Mouse (Mus musculus): ENCODE measurements at regions not wholly inside any gene's neighbourhood (a gene's known extent, or its start where the extent isn't known, plus 50 kb on each side); places are given as distances from the start of the nearest gene placed in this dataset.

DNA sequence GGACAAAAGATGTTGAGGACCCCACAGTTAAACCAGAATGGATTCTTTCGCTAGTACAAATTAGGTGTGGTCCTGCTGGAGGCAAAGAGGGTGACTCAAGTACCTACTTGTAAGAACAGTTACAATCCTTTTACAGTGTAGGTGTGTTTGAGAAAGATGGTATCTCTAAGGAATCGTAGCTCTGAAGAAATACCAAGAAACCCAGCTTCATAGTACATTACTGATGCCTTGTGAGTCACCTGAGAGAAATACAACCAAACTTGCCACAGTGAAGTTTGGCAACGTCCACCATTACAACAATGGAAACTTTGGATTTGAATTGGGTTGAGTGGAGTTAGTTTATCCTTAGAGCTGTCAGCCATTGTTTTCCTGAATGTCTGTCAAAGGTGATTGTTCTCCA is 405.7 kb upstream of the Tle4 start:
- no peak overlapping the region for H3K27ac ChIP-seq (ENCODE audit: insufficient read depth, low read depth, low read length)
- TF ChIP-seq CTCF (IDR thresholded peaks at IDR 0.05; ENCODE audit: extremely low read depth, insufficient read length, insufficient replicate concordance, low read depth, low read length), result no peak
- TF ChIP-seq POLR2A (IDR thresholded peaks at IDR 0.05; ENCODE audit: low read depth, low read length), result no peak
- no peaks in the 10 kb centered on the region; the same call in 1 of the 2 replicates for H3K27me3 ChIP-seq (ENCODE audit: control insufficient read depth, insufficient read depth, low read length)
- no peaks in the 10 kb centered on the region for H3K4me1 ChIP-seq (ENCODE audit: control insufficient read depth, insufficient read depth, insufficient read length, low read length)
- 59% methylated on average over 3 of the region's 3 CpGs for WGBS
- H3K4me3 ChIP-seq (ENCODE audit: low read depth, low read length), result no peak overlapping the region
- no peaks in the 10 kb centered on the region for H3K36me3 ChIP-seq (ENCODE audit: control insufficient read depth, insufficient read depth, low read length)

GRCm38 (mm10) chr19:14993344-14993743 is 395.5 kb upstream of the Tle4 start:
- Histone ChIP-seq H3K4me1 (ENCODE audit: control insufficient read depth, insufficient read depth, insufficient read length, low read length) (no peaks in the 10 kb centered on the region), H3K27ac (ENCODE audit: insufficient read depth, low read depth, low read length) (no peak overlapping the region), H3K27me3 (ENCODE audit: control insufficient read depth, insufficient read depth, low read length) (no peaks in the 10 kb centered on the region), H3K36me3 (ENCODE audit: control insufficient read depth, insufficient read depth, low read length) (no peaks in the 10 kb centered on the region), H3K4me3 (ENCODE audit: low read depth, low read length) (no peak overlapping the region)
- 75% methylated on average over 2 of the region's 2 CpGs for whole genome bisulfite sequencing
- TF ChIP-seq CTCF (IDR thresholded peaks at IDR 0.05; ENCODE audit: extremely low read depth, insufficient read length, insufficient replicate concordance, low read depth, low read length) (no peak), POLR2A (IDR thresholded peaks at IDR 0.05; ENCODE audit: low read depth, low read length) (no peak)

- Histone ChIP-seq H3K27me3 (ENCODE audit: control insufficient read depth, insufficient read depth, low read length) (no peaks in the 10 kb centered on the region), H3K36me3 (ENCODE audit: control insufficient read depth, insufficient read depth, low read length) (no peaks in the 10 kb centered on the region), H3K4me1 (ENCODE audit: control insufficient read depth, insufficient read depth, insufficient read length, low read length) (no peaks in the 10 kb centered on the region), H3K4me3 (ENCODE audit: low read depth, low read length) (no peak overlapping the region), H3K27ac (ENCODE audit: insufficient read depth, low read depth, low read length) (no peak overlapping the region)
- TF ChIP-seq POLR2A (IDR thresholded peaks at IDR 0.05; ENCODE audit: low read depth, low read length), result no peak
- no peak for TF ChIP-seq CTCF (IDR thresholded peaks at IDR 0.05; ENCODE audit: extremely low read depth, insufficient read length, insufficient replicate concordance, low read depth, low read length)
- WGBS, result 28% methylated on average over 1 of the region's 1 CpGs
Measured at GRCm38 (mm10) chr19:14970161-14970560, 372.3 kb upstream of the Tle4 start.

DNA sequence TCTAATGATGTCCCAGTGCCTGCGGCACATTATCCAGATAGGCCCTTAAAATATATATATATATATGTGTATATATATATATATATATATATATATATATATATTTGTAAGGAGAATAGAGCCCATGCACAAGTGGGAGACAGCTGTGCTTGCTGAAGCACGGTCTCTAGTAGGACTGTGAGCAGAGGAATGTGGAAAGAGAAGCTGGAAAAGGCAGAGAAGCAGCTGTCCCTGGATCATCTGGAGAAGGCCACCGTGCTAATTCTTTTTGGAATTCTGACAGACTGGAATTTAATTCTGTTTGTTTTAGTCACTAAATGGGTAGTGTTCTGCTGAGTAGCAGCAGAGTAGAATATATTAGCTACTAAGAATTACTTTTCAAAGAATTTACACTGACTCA is 370.4 kb upstream of the Tle4 start:
- H3K4me1 ChIP-seq (ENCODE audit: control insufficient read depth, insufficient read depth, insufficient read length, low read length), result no peaks in the 10 kb centered on the region
- WGBS, result 67% methylated on average over 3 of the region's 3 CpGs
- no peak for TF ChIP-seq CTCF (IDR thresholded peaks at IDR 0.05; ENCODE audit: extremely low read depth, insufficient read length, insufficient replicate concordance, low read depth, low read length)
- no peak for TF ChIP-seq POLR2A (IDR thresholded peaks at IDR 0.05; ENCODE audit: low read depth, low read length)
- H3K4me3 ChIP-seq (ENCODE audit: low read depth, low read length), result no peak overlapping the region
- H3K36me3 ChIP-seq (ENCODE audit: control insufficient read depth, insufficient read depth, low read length), result no peaks in the 10 kb centered on the region
- no peaks in the 10 kb centered on the region for H3K27me3 ChIP-seq (ENCODE audit: control insufficient read depth, insufficient read depth, low read length)
- no peak overlapping the region for H3K27ac ChIP-seq (ENCODE audit: insufficient read depth, low read depth, low read length)

- Histone ChIP-seq H3K4me3 (ENCODE audit: low read depth, low read length) (no peak overlapping the region), H3K4me1 (ENCODE audit: control insufficient read depth, insufficient read depth, insufficient read length, low read length) (no peaks in the 10 kb centered on the region), H3K27me3 (ENCODE audit: control insufficient read depth, insufficient read depth, low read length) (no peaks in the 10 kb centered on the region), H3K36me3 (ENCODE audit: control insufficient read depth, insufficient read depth, low read length) (no peaks in the 10 kb centered on the region), H3K27ac (ENCODE audit: insufficient read depth, low read depth, low read length) (no peak overlapping the region)
- WGBS, result 94% methylated on average over 19 of the region's 19 CpGs
- no peak for TF ChIP-seq POLR2A (IDR thresholded peaks at IDR 0.05; ENCODE audit: low read depth, low read length)
- TF ChIP-seq CTCF (IDR thresholded peaks at IDR 0.05; ENCODE audit: extremely low read depth, insufficient read length, insufficient replicate concordance, low read depth, low read length), result no peak
Measured at GRCm38 (mm10) chr19:14957727-14958126, 359.9 kb upstream of the Tle4 start.

DNA sequence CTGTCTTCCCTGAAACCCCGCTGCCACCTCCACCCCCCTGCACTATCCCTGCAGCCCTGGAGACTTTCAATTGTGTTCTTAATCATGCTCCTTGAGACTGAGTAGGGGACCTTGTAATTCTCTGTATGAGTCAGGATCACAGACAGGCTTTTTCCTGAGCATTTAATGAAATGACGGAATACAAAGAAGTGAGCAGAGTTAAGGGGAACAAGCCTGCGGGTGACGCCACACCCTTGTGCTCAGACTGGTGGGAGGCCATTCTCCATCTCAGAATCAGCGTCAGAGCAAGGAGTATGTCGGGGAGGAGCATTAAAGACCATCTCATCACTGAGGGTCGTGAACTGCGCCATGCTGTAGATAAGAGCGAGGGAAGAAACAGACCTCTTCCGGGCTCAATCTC is 359.3 kb upstream of the Tle4 start:
- no peaks in the 10 kb centered on the region for H3K36me3 ChIP-seq (ENCODE audit: control insufficient read depth, insufficient read depth, low read length)
- H3K4me3 ChIP-seq (ENCODE audit: low read depth, low read length), result no peak overlapping the region
- no peak overlapping the region for H3K27ac ChIP-seq (ENCODE audit: insufficient read depth, low read depth, low read length)
- H3K4me1 ChIP-seq (ENCODE audit: control insufficient read depth, insufficient read depth, insufficient read length, low read length), result no peaks in the 10 kb centered on the region
- TF ChIP-seq CTCF (IDR thresholded peaks at IDR 0.05; ENCODE audit: extremely low read depth, insufficient read length, insufficient replicate concordance, low read depth, low read length), result no peak
- no peak for TF ChIP-seq POLR2A (IDR thresholded peaks at IDR 0.05; ENCODE audit: low read depth, low read length)
- 70% methylated on average over 10 of the region's 10 CpGs for WGBS
- H3K27me3 ChIP-seq (ENCODE audit: control insufficient read depth, insufficient read depth, low read length), result no peaks in the 10 kb centered on the region

- TF ChIP-seq CTCF (IDR thresholded peaks at IDR 0.05; ENCODE audit: extremely low read depth, insufficient read length, insufficient replicate concordance, low read depth, low read length), result no peak
- TF ChIP-seq POLR2A (IDR thresholded peaks at IDR 0.05; ENCODE audit: low read depth, low read length), result no peak
- H3K27ac ChIP-seq (ENCODE audit: insufficient read depth, low read depth, low read length), result no peak overlapping the region
- H3K27me3 ChIP-seq (ENCODE audit: control insufficient read depth, insufficient read depth, low read length), result no peaks in the 10 kb centered on the region
- 37% methylated on average over 3 of the region's 3 CpGs for WGBS
- H3K4me1 ChIP-seq (ENCODE audit: control insufficient read depth, insufficient read depth, insufficient read length, low read length), result no peaks in the 10 kb centered on the region
- no peaks in the 10 kb centered on the region for H3K36me3 ChIP-seq (ENCODE audit: control insufficient read depth, insufficient read depth, low read length)
- H3K4me3 ChIP-seq (ENCODE audit: low read depth, low read length), result no peak overlapping the region
Measured at GRCm38 (mm10) chr19:14956392-14956791, 358.5 kb upstream of the Tle4 start.

DNA sequence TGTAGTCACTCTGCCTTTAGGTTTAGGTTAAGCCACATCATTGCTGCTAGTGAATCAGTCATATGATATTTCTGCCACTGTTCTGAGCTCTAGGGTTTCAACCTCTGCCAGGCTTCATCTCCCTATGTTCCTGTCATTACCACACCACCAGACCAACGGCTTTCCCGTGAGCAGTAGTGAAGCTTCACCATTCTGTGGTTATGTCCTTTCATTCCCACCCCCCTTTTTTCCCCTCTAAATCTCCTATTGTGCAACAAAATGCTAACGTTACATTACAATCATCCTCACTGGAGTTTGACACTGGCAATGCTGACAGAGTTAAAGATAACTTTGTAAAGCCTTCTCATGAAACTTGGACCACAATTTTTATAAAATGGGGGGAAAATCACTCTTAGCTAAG is 358.1 kb upstream of the Tle4 start:
- TF ChIP-seq POLR2A (IDR thresholded peaks at IDR 0.05; ENCODE audit: low read depth, low read length), result no peak
- no peak for TF ChIP-seq CTCF (IDR thresholded peaks at IDR 0.05; ENCODE audit: extremely low read depth, insufficient read length, insufficient replicate concordance, low read depth, low read length)
- H3K4me3 ChIP-seq (ENCODE audit: low read depth, low read length), result no peak overlapping the region
- no peaks in the 10 kb centered on the region for H3K36me3 ChIP-seq (ENCODE audit: control insufficient read depth, insufficient read depth, low read length)
- 63% methylated on average over 3 of the region's 3 CpGs for WGBS
- H3K4me1 ChIP-seq (ENCODE audit: control insufficient read depth, insufficient read depth, insufficient read length, low read length), result no peaks in the 10 kb centered on the region
- no peak overlapping the region for H3K27ac ChIP-seq (ENCODE audit: insufficient read depth, low read depth, low read length)
- no peaks in the 10 kb centered on the region for H3K27me3 ChIP-seq (ENCODE audit: control insufficient read depth, insufficient read depth, low read length)
